Mouse (Mus musculus) pancreas, adult 10 weeks (tissue): ENCODE data around the gene Ndnf. TPM values are rescaled to one million over a fixed set of nuclear protein-coding genes. Genes with fewer than 3 reads are reported as not detected.

Source experiments
- polyA plus RNA-seq: library from polyadenylated mRNA; stranded (reverse); fragments of 350-450 nt; fragmentation: Illumina TruSeq; extraction: RNeasy Lipid Tissue Mini Kit (QIAGEN cat#74804); gene quantifications from one replicate; pipeline ENCODE4 v1.2.3, GENCODE M21; 2015; ENCODE audit warnings: low read depth, low replicate concordance; ENCODE audit not compliant: insufficient read depth

Gene Ndnf
- polyA plus RNA-seq = 0.09 TPM

DNA sequence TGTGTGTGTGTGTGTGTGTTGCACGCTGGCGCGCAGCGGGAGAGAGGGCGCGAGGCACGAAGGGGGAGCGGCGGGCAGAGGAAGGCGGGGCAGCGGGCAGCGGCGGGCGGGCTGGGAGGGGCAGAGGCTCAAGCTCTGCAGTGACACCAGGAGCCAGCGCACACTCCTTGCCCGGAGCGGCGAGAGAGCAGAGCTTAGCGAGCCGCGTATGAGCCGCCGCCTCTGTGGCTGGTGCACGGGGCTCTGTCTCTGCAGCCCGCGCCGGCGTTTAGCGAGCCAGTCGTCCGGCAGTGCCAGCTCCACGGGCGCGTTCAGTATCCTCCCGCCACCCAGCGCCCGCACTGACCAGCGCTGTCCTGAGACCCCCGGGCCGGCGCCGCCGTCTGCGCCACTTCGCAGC, at the start of gene Ndnf:
TSS of gene Ndnf (plus strand) at position 140 of the 400 bp plus-strand sequence.

Other genes starting within 250 kb of the Ndnf start
- gene Tnip3, start 146.3 kb upstream of the Ndnf start, polyA plus RNA-seq = not detected
- 2.1 TPM for gene Prdm5, start 107.4 kb downstream of the Ndnf start, polyA plus RNA-seq